Mouse (Mus musculus) neural tube, embryonic 10.5 days (tissue): Measurements from ENCODE around the gene Phlda2.
A peak's percentile ranks its signal among the peaks of the same experiment; 100 is the strongest.

Experiments used
- DNase-seq: peaks from one replicate; pipeline ENCODE4 v3.0.0-alpha.2; 2017; ENCODE audit warnings: low spot score; ENCODE audit errors: extremely low spot score

The Phlda2 gene

GRCm38 (mm10) chr7:143503926-143504325, 976 bp upstream of the Phlda2 start:
- DNase-seq: no peak

GRCm38 (mm10) chr7:143501643-143502417, 1.1 kb downstream of the Phlda2 start:
- DNase-seq: peak; percentile 62

GRCm38 (mm10) chr7:143500912-143501311, 2.0 kb downstream of the Phlda2 start:
- no peak for DNase-seq

GRCm38 (mm10) chr7:143498584-143498983, 4.4 kb downstream of the Phlda2 start:
- DNase-seq: no peak

- no peak for DNase-seq
Observed at GRCm38 (mm10) chr7:143495104-143495961, 7.6 kb downstream of the Phlda2 start.

- DNase-seq: no peak
Observed at GRCm38 (mm10) chr7:143493616-143494126, 9.3 kb downstream of the Phlda2 start.

GRCm38 (mm10) chr7:143489735-143490134, 13.2 kb downstream of the Phlda2 start:
- no peak for DNase-seq

- no peak for DNase-seq
Observed at GRCm38 (mm10) chr7:143482541-143482940, 20.4 kb downstream of the Phlda2 start.

- no peak for DNase-seq
Observed at GRCm38 (mm10) chr7:143481806-143482387, 21.1 kb downstream of the Phlda2 start.

GRCm38 (mm10) chr7:143480498-143480897, 22.5 kb downstream of the Phlda2 start:
- DNase-seq: peak; percentile 53

GRCm38 (mm10) chr7:143477800-143478199, 25.1 kb downstream of the Phlda2 start:
- DNase-seq: no peak

- no peak for DNase-seq
Observed at GRCm38 (mm10) chr7:143476702-143477335, 26.1 kb downstream of the Phlda2 start.

- no peak for DNase-seq
Observed at GRCm38 (mm10) chr7:143475876-143476275, 27.1 kb downstream of the Phlda2 start.

GRCm38 (mm10) chr7:143474811-143475210, 28.1 kb downstream of the Phlda2 start:
- no peak for DNase-seq

GRCm38 (mm10) chr7:143473347-143474101, 29.4 kb downstream of the Phlda2 start, which contains the start of gene Slc22a18:
Gene Slc22a18 (plus strand): TSS chr7:143473736.
- DNase-seq: no peak

GRCm38 (mm10) chr7:143469946-143470345, 33.0 kb downstream of the Phlda2 start:
- DNase-seq: peak; percentile 80

GRCm38 (mm10) chr7:143467714-143468113, 35.2 kb downstream of the Phlda2 start:
- DNase-seq: no peak

GRCm38 (mm10) chr7:143466099-143466677, 36.8 kb downstream of the Phlda2 start:
- peak; percentile 91 for DNase-seq

- peak; percentile 72 for DNase-seq
Observed at GRCm38 (mm10) chr7:143464811-143465560, 38.0 kb downstream of the Phlda2 start.
